Mouse (Mus musculus) embryonic facial prominence, embryonic 12.5 days (tissue): ENCODE measurements at regions not wholly inside any gene's neighbourhood (a gene's known extent, or its start where the extent isn't known, plus 50 kb on each side); places are given as distances from the start of the nearest gene placed in this dataset.

Experiments
- ATAC-seq: fragments of 200-750 bp; cut with Nextera tagmentation; 2 replicates; pipeline ENCODE4 v1.8.0; 2017; ENCODE audit not compliant: insufficient number of reproducible peaks, insufficient read depth, low FRiP score, low TSS enrichment
- H3K27ac ChIP-seq: fragments of 300-500 bp; sonication (generic); 2 replicates; pipeline ENCODE4 v1.5.1; 2016; ENCODE audit warnings: mild to moderate bottlenecking
- H3K27me3 ChIP-seq: fragments of 300-500 bp; sonication (generic); 2 replicates; pipeline ENCODE4 v1.6.1; 2016; ENCODE audit warnings: mild to moderate bottlenecking, moderate library complexity
- H3K36me3 ChIP-seq: fragments of 300-500 bp; sonication (generic); 2 replicates; pipeline ENCODE4 v1.6.1; 2016; ENCODE audit warnings: mild to moderate bottlenecking
- H3K4me1 ChIP-seq: fragments of 300-500 bp; sonication (generic); 2 replicates; pipeline ENCODE4 v1.6.1; 2016
- H3K4me2 ChIP-seq: fragments of 300-500 bp; sonication (generic); replicated peaks from 2 replicates; pipeline ENCODE4 v1.6.1; 2016; ENCODE audit warnings: mild to moderate bottlenecking, moderate library complexity
- H3K4me3 ChIP-seq: fragments of 300-500 bp; sonication (generic); 2 replicates; pipeline ENCODE4 v1.5.1; 2016; ENCODE audit warnings: mild to moderate bottlenecking
- H3K9ac ChIP-seq: fragments of 300-500 bp; sonication (generic); 2 replicates; pipeline ENCODE4 v1.6.1; 2016; ENCODE audit warnings: mild to moderate bottlenecking, moderate library complexity
- H3K9me3 ChIP-seq: fragments of 300-500 bp; sonication (generic); 2 replicates; pipeline ENCODE4 v1.6.1; 2016; ENCODE audit warnings: mild to moderate bottlenecking, moderate library complexity
- WGBS: fragments of 180-500 bp; shearing (Covaris S2); methylation state at CpG from one replicate; pipeline ENCODE4 v1.1.7; 2016; 5-methylcytosine and 5-hydroxymethylcytosine counted together

- no peak overlapping the region for H3K9ac ChIP-seq
- WGBS = 76% methylated on average over 2 of the region's 2 CpGs
- H3K9me3 ChIP-seq = no peaks in the 10 kb centered on the region
- H3K27me3 ChIP-seq = no peaks in the 10 kb centered on the region
- no peak overlapping the region for H3K4me2 ChIP-seq
- no peak for ATAC-seq
- no peaks in the 10 kb centered on the region for H3K36me3 ChIP-seq
- no peak overlapping the region for H3K27ac ChIP-seq
- H3K4me3 ChIP-seq = no peak overlapping the region
- H3K4me1 ChIP-seq = no peaks in the 10 kb centered on the region
Observed at GRCm38 (mm10) chr3:104343096-104343495, 122.9 kb upstream of the Magi3 start.

GRCm38 (mm10) chr3:104342220-104342619 lies 122.0 kb upstream of the Magi3 start:
- H3K27me3 ChIP-seq = no peaks in the 10 kb centered on the region
- H3K4me1 ChIP-seq = no peaks in the 10 kb centered on the region
- H3K4me2 ChIP-seq = no peak overlapping the region
- no peak for ATAC-seq
- H3K27ac ChIP-seq = no peak overlapping the region
- WGBS = 77% methylated on average over 6 of the region's 6 CpGs
- no peak overlapping the region for H3K4me3 ChIP-seq
- no peaks in the 10 kb centered on the region for H3K36me3 ChIP-seq
- H3K9ac ChIP-seq = no peak overlapping the region
- no peaks in the 10 kb centered on the region for H3K9me3 ChIP-seq

- Histone ChIP-seq H3K27me3 (no peaks in the 10 kb centered on the region), H3K4me2 (no peak overlapping the region), H3K4me1 (peaks cover 7% of the 10 kb centered on the region), H3K36me3 (no peaks in the 10 kb centered on the region), H3K4me3 (no peak overlapping the region), H3K9me3 (no peaks in the 10 kb centered on the region), H3K27ac (no peak overlapping the region), H3K9ac (no peak overlapping the region)
- 75% methylated on average over 2 of the region's 2 CpGs for WGBS
- no peak for ATAC-seq
Observed at GRCm38 (mm10) chr3:104340331-104340730, 120.2 kb upstream of the Magi3 start.

GRCm38 (mm10) chr3:104336867-104337266 lies 116.7 kb upstream of the Magi3 start:
- H3K4me1 ChIP-seq = peaks cover 7% of the 10 kb centered on the region
- WGBS = 50% methylated on average over 5 of the region's 5 CpGs
- ATAC-seq = no peak
- no peaks in the 10 kb centered on the region for H3K9me3 ChIP-seq
- H3K9ac ChIP-seq = no peak overlapping the region
- H3K4me3 ChIP-seq = no peak overlapping the region
- H3K4me2 ChIP-seq = no peak overlapping the region
- H3K27me3 ChIP-seq = no peaks in the 10 kb centered on the region
- H3K36me3 ChIP-seq = no peaks in the 10 kb centered on the region
- H3K27ac ChIP-seq = 0 out of 2 replicates have a peak overlapping the region, but pooled peaks have one; percentile 1

- ATAC-seq = peak; percentile 57; the same call in 1 of the 2 replicates
- Histone ChIP-seq H3K9ac (no peak overlapping the region), H3K27me3 (no peaks in the 10 kb centered on the region), H3K27ac (0 out of 2 replicates have a peak overlapping the region, but pooled peaks have one; percentile 1), H3K4me3 (no peak overlapping the region), H3K9me3 (no peaks in the 10 kb centered on the region), H3K4me1 (peaks cover 7% of the 10 kb centered on the region), H3K36me3 (no peaks in the 10 kb centered on the region), H3K4me2 (no peak overlapping the region)
- 35% methylated on average over 4 of the region's 4 CpGs for WGBS
Observed at GRCm38 (mm10) chr3:104336308-104336707, 116.1 kb upstream of the Magi3 start.

GRCm38 (mm10) chr3:104334760-104335159 lies 114.6 kb upstream of the Magi3 start:
- Histone ChIP-seq H3K27ac (no peak overlapping the region), H3K27me3 (no peaks in the 10 kb centered on the region), H3K9ac (no peak overlapping the region), H3K36me3 (no peaks in the 10 kb centered on the region), H3K4me1 (peaks cover 7% of the 10 kb centered on the region), H3K9me3 (no peaks in the 10 kb centered on the region), H3K4me3 (no peak overlapping the region), H3K4me2 (no peak overlapping the region)
- ATAC-seq = no peak
- 84% methylated on average over 7 of the region's 7 CpGs for WGBS

- no peak overlapping the region for H3K4me2 ChIP-seq
- no peaks in the 10 kb centered on the region for H3K27me3 ChIP-seq
- no peak overlapping the region for H3K4me3 ChIP-seq
- no peaks in the 10 kb centered on the region for H3K9me3 ChIP-seq
- ATAC-seq = no peak
- WGBS = 81% methylated on average over 10 of the region's 10 CpGs
- peaks cover 7% of the 10 kb centered on the region for H3K4me1 ChIP-seq
- no peak overlapping the region for H3K27ac ChIP-seq
- no peaks in the 10 kb centered on the region for H3K36me3 ChIP-seq
- H3K9ac ChIP-seq = no peak overlapping the region
Observed at GRCm38 (mm10) chr3:104333345-104333744, 113.2 kb upstream of the Magi3 start.

GRCm38 (mm10) chr3:104330646-104331045 lies 110.5 kb upstream of the Magi3 start:
- Histone ChIP-seq H3K4me3 (no peak overlapping the region), H3K9me3 (no peaks in the 10 kb centered on the region), H3K27me3 (no peaks in the 10 kb centered on the region), H3K4me2 (no peak overlapping the region), H3K36me3 (no peaks in the 10 kb centered on the region), H3K4me1 (no peaks in the 10 kb centered on the region), H3K9ac (no peak overlapping the region), H3K27ac (no peak overlapping the region)
- ATAC-seq = no peak
- 83% methylated on average over 6 of the region's 6 CpGs for WGBS

- Histone ChIP-seq H3K4me2 (no peak overlapping the region), H3K9ac (no peak overlapping the region), H3K4me3 (no peak overlapping the region), H3K4me1 (no peaks in the 10 kb centered on the region), H3K9me3 (no peaks in the 10 kb centered on the region), H3K27ac (no peak overlapping the region), H3K27me3 (no peaks in the 10 kb centered on the region), H3K36me3 (no peaks in the 10 kb centered on the region)
- 90% methylated on average over 1 of the region's 1 CpGs for WGBS
- ATAC-seq = no peak
Observed at GRCm38 (mm10) chr3:104327829-104328228, 107.7 kb upstream of the Magi3 start.

- WGBS = 87% methylated on average over 12 of the region's 12 CpGs
- Histone ChIP-seq H3K4me1 (no peaks in the 10 kb centered on the region), H3K9ac (no peak overlapping the region), H3K36me3 (no peaks in the 10 kb centered on the region), H3K9me3 (no peaks in the 10 kb centered on the region), H3K27ac (no peak overlapping the region), H3K4me3 (no peak overlapping the region), H3K4me2 (no peak overlapping the region), H3K27me3 (no peaks in the 10 kb centered on the region)
- no peak for ATAC-seq
Observed at GRCm38 (mm10) chr3:104327034-104327729, 107.0 kb upstream of the Magi3 start.

GRCm38 (mm10) chr3:104322591-104322990 lies 102.4 kb upstream of the Magi3 start:
- no peak overlapping the region for H3K9ac ChIP-seq
- H3K36me3 ChIP-seq = no peaks in the 10 kb centered on the region
- peaks cover 9% of the 10 kb centered on the region; the same call in 1 of the 2 replicates for H3K4me1 ChIP-seq
- no peak for ATAC-seq
- H3K4me2 ChIP-seq = no peak overlapping the region
- H3K4me3 ChIP-seq = no peak overlapping the region
- 38% methylated on average over 2 of the region's 2 CpGs for WGBS
- H3K27ac ChIP-seq = no peak overlapping the region
- no peaks in the 10 kb centered on the region for H3K9me3 ChIP-seq
- H3K27me3 ChIP-seq = no peaks in the 10 kb centered on the region

- WGBS = 69% methylated on average over 4 of the region's 4 CpGs
- ATAC-seq = no peak
- no peaks in the 10 kb centered on the region for H3K36me3 ChIP-seq
Observed at GRCm38 (mm10) chr3:104320404-104320803, 100.2 kb upstream of the Magi3 start.

More at GRCm38 (mm10) chr3:104320404-104320803, 100.2 kb upstream of the Magi3 start:
- Histone ChIP-seq H3K9me3 (no peaks in the 10 kb centered on the region), H3K4me2 (no peak overlapping the region), H3K4me3 (no peak overlapping the region), H3K9ac (no peak overlapping the region), H3K27ac (no peak overlapping the region), H3K27me3 (no peaks in the 10 kb centered on the region), H3K4me1 (peaks cover 9% of the 10 kb centered on the region; the same call in 1 of the 2 replicates)
